Mouse (Mus musculus): ENCODE measurements around the gene Spata31d1c. TPM values are rescaled to one million over a fixed set of nuclear protein-coding genes. Genes with fewer than 3 reads are reported as not detected.

Spata31d1c gene
- polyA plus RNA-seq (2015; fragmentation: Nextera tagmentation; extraction: Ambion mirVana), result not detected in 2 replicates

DNA sequence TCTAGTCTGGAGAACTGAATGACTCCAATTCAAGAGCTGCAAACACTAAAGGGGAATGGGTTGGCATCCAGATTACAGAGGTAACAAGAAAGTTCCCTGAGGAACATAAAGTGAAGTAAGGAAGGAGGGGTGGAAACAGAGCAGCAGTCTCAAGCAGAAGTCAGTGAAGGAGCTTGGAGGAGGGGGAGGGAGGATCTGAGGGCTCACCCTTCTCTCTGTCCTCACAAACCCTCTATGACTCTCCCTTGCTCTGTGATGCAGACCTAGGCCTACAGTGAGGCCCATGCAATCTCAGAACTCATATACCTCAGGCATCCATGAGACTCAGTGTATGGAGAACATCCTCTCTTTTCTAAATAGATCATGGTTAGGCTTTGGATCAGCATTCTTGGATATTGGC is at the start of gene Spata31d1c:
TSS of gene Spata31d1c (plus strand) at position 301 of the 400 bp plus-strand sequence.
- no peak within 1 kb of the TSS for H3K9ac ChIP-seq
- no peaks in the 10 kb centered on the region for H3K9me3 ChIP-seq
- no peak within 1 kb of the TSS for H3K4me2 ChIP-seq (replicated peaks)
- no peak within 1 kb of the TSS for H3K4me3 ChIP-seq (replicated peaks)
- no peaks in the 10 kb centered on the region for H3K36me3 ChIP-seq
- no peaks in the 10 kb centered on the region for H3K27me3 ChIP-seq (replicated peaks)
- no peaks in the 10 kb centered on the region for H3K4me1 ChIP-seq (replicated peaks)
- no peak within 1 kb of the TSS for H3K27ac ChIP-seq
- no peak for ATAC-seq

DNA sequence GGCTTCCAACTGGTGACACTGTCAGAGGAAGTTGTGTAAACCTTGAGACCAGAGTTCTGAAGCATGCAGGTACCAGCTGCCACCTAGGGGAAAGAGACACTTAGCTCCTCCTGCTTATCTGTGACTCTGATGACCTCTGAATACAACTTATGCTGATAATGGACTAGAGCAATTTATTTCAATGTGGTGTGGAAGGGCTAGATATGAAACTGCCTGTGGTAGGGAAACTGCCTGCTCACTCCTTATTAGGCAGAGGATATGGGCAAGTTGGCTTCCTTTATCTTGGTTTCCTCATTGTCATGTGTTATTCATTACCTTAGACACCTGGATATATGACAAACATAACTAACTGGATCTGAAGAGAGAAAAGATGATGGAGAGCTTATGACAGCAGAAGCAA is 44.0 kb upstream of the Spata31d1c start:
- Histone ChIP-seq H3K9ac (no peak overlapping the region), H3K4me2 (replicated peaks) (no peak overlapping the region), H3K36me3 (no peaks in the 10 kb centered on the region), H3K9me3 (no peaks in the 10 kb centered on the region), H3K4me3 (replicated peaks) (no peak overlapping the region), H3K27ac (no peak overlapping the region), H3K27me3 (replicated peaks) (no peaks in the 10 kb centered on the region), H3K4me1 (replicated peaks) (no peaks in the 10 kb centered on the region)
- ATAC-seq, result no peak

DNA sequence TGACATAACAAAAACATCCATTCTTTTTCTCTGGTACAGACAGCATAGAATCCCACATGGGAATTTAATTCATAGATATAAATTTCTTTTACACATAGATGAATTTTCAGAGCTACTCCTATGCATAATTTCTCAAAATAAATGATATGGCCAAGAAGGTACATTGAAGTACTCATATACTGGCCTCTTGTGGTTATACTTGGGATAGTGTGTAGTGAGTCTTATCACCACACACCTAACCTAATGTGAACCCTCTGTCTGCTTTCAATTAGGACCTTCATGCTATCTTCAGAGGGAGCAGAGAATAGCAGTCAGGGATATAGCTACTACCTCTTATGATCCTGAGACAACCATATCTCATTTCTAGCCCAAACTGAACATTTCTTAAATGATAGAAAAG is 27.4 kb upstream of the Spata31d1c start:
- Histone ChIP-seq H3K27me3 (replicated peaks) (no peaks in the 10 kb centered on the region), H3K9me3 (no peaks in the 10 kb centered on the region), H3K4me3 (replicated peaks) (no peak overlapping the region), H3K9ac (no peak overlapping the region), H3K27ac (no peak overlapping the region), H3K4me2 (replicated peaks) (no peak overlapping the region), H3K36me3 (no peaks in the 10 kb centered on the region), H3K4me1 (replicated peaks) (no peaks in the 10 kb centered on the region)
- ATAC-seq, result no peak

DNA sequence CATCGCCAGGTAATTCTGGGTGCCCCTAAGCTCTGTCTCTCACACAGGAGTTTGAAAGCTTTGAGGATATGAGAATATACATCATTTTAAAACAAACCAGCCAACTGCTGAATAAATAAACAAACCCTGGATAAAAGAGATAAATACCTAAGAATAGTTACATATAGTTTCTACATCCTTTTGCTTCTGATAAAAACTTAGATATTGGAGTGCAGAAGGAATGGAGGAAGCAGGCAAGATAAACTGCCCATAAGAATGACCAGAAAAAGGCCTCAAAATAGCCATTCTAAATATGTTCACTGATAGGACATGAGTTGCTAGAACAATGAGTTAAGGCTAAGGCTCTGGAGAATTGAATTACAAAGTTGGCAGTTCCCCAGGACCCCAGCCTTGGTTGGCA is 26.1 kb upstream of the Spata31d1c start:
- H3K27ac ChIP-seq, result no peak overlapping the region
- no peak overlapping the region for H3K9ac ChIP-seq
- no peaks in the 10 kb centered on the region for H3K27me3 ChIP-seq (replicated peaks)
- H3K4me1 ChIP-seq (replicated peaks), result no peaks in the 10 kb centered on the region
- ATAC-seq, result no peak
- H3K36me3 ChIP-seq, result no peaks in the 10 kb centered on the region
- H3K4me3 ChIP-seq (replicated peaks), result no peak overlapping the region
- H3K9me3 ChIP-seq, result no peaks in the 10 kb centered on the region
- WGBS, result 86% methylated on average over 1 of the region's 1 CpGs
- no peak overlapping the region for H3K4me2 ChIP-seq (replicated peaks)

DNA sequence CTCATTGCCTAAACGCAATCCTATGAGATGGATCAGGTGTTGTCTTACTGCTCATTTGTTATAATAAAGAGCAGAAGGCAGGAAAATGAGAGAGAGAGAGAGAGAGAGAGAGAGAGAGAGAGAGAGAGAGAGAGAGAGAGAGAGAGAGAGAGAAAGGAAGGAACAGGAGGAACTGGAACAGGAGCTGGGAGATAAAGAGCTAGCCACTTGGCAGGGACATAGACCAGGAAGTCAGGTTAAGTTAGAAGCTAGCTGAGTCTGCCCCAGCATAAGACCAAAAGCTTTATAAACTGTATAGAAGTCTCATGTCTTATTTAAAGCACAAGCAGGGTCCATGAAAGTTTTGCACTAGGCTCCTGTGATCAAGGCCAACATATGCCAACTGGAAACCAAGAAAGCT is 24.9 kb upstream of the Spata31d1c start:
- Histone ChIP-seq H3K27me3 (replicated peaks) (no peaks in the 10 kb centered on the region), H3K4me1 (replicated peaks) (no peaks in the 10 kb centered on the region), H3K4me3 (replicated peaks) (no peak overlapping the region), H3K9me3 (no peaks in the 10 kb centered on the region), H3K36me3 (no peaks in the 10 kb centered on the region), H3K27ac (no peak overlapping the region), H3K4me2 (replicated peaks) (no peak overlapping the region), H3K9ac (no peak overlapping the region)
- WGBS, result 71% methylated on average over 1 of the region's 1 CpGs
- no peak for ATAC-seq

DNA sequence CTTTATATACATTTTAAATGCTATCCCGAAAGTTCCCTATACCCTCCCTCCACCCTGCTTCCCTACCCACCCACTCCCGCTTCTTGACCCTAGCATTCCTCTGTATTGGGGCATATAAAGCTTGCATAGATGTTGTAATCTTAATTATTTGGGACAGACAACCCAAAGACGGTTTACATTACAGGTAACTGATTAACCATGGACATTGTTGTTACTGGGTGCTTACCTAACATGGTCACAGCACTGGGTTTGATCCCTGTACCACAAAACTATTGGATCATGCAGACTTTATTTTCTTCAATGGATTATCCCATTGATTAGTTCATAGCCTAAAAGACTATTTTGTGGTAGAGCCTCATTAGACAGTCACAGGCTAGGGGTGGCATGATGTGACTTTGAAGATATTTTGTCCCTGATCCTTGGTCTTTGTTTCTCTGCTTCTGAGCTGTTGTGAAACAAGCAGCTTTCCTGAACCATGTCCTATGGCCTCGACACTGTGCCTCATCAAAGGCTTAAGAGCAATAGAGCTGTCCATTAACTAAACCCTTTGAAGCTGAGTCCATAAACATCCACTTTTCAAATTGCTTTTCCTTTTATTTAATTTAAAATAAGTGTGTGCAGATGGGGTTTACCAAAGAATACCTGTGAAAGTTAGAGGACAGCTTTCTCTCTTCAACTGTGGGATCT is 21.7 kb upstream of the Spata31d1c start:
- Histone ChIP-seq H3K27ac (no peak overlapping the region), H3K4me1 (replicated peaks) (no peaks in the 10 kb centered on the region), H3K4me3 (replicated peaks) (no peak overlapping the region), H3K9me3 (no peaks in the 10 kb centered on the region), H3K4me2 (replicated peaks) (no peak overlapping the region), H3K36me3 (no peaks in the 10 kb centered on the region), H3K27me3 (replicated peaks) (no peaks in the 10 kb centered on the region), H3K9ac (no peak overlapping the region)
- no peak for ATAC-seq
- WGBS, result 66% methylated on average over 4 of the region's 4 CpGs

DNA sequence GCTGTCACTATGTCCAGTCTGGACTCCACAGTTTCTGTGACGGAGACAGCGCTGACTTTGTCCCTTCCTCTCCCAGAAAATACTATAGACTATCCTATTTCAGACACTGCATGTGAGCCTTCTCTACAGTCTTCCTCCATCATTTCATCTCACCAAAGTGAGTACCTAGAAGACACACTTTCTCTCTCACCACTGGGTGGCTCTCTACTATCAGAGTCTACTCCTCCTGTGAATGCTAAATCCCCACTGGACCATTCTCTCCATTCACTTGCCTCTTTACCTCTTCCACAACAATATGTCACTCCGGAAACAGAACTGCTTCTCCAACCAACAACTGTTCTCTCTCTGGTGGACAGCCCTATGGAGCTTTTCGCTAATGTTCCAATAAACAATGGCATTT is 2.2 kb downstream of the Spata31d1c start:
- WGBS, result 68% methylated on average over 4 of the region's 4 CpGs
- H3K27ac ChIP-seq, result no peak overlapping the region
- H3K36me3 ChIP-seq, result no peaks in the 10 kb centered on the region
- H3K4me2 ChIP-seq (replicated peaks), result no peak overlapping the region
- H3K4me3 ChIP-seq (replicated peaks), result no peak overlapping the region
- H3K4me1 ChIP-seq (replicated peaks), result no peaks in the 10 kb centered on the region
- H3K9me3 ChIP-seq, result no peaks in the 10 kb centered on the region
- H3K27me3 ChIP-seq (replicated peaks), result no peaks in the 10 kb centered on the region
- no peak for ATAC-seq
- no peak overlapping the region for H3K9ac ChIP-seq

DNA sequence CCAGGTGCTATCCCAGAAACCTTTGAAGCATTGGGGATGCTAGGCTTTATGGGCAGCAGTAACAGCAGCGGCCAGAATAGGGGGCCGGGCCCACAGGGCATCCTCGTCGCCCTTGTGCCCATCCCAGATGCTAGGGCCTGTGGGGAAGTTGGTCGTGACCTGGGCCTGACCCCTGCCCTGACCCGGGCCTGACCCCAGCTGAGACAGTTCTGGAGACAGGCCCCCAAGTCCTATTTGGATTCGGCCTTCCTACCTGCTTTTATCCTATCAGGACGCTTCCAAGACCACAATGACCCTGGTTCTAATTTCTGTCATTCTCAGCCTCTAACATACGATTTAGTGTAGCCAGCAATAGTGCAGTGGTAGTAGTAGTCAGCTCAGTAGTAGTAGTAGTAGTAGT is 19.8 kb downstream of the Spata31d1c start, which contains the start of gene Prss47:
TSS of gene Prss47 (minus strand) at position 101 of the 400 bp plus-strand sequence.
- H3K27me3 ChIP-seq (replicated peaks), result no peaks in the 10 kb centered on the region
- 86% methylated on average over 9 of the region's 9 CpGs for WGBS
- H3K4me3 ChIP-seq (replicated peaks), result no peak within 1 kb of the TSS
- no peak within 1 kb of the TSS for H3K27ac ChIP-seq
- no peak within 1 kb of the TSS for H3K4me2 ChIP-seq (replicated peaks)
- ATAC-seq, result no peak
- no peaks in the 10 kb centered on the region for H3K9me3 ChIP-seq
- H3K4me1 ChIP-seq (replicated peaks), result no peaks in the 10 kb centered on the region
- H3K9ac ChIP-seq, result no peak within 1 kb of the TSS
- H3K36me3 ChIP-seq, result no peaks in the 10 kb centered on the region

DNA sequence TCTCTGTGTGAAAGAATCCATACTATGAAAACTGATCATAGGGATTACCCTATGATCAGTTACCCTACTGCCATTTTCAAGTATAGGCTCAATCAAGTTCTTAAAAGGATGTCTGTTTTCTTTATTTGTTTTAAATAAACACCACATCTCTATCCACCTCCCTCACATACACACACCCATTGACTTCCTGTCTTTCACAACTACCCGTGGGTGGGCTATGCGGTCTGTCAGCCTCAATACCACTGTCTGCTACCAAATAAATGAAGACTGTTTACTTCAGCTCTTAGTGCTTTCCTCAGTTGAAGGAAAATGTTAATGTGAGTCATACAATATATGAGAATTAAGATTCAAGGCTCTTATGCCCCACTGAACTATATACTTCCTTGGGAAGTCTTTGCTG is 37.1 kb downstream of the Spata31d1c start:
- Histone ChIP-seq H3K27ac (no peak overlapping the region), H3K36me3 (no peaks in the 10 kb centered on the region; the same call in 1 of the 2 replicates), H3K9ac (no peak overlapping the region), H3K4me2 (replicated peaks) (no peak overlapping the region), H3K27me3 (replicated peaks) (no peaks in the 10 kb centered on the region), H3K4me1 (replicated peaks) (no peaks in the 10 kb centered on the region), H3K4me3 (replicated peaks) (no peak overlapping the region), H3K9me3 (no peaks in the 10 kb centered on the region)
- no peak for ATAC-seq
- WGBS, result 77% methylated on average over 2 of the region's 2 CpGs

Other genes starting within 250 kb of the Spata31d1c start
- gene Cntnap3, start 129.1 kb upstream of the Spata31d1c start, polyA plus RNA-seq (2015; fragmentation: Nextera tagmentation; extraction: Ambion mirVana), result 0.97 and 1.2 TPM in 2 replicates
- not detected in 2 replicates for gene Spata31, start 115.7 kb upstream of the Spata31d1c start, polyA plus RNA-seq (2015; fragmentation: Nextera tagmentation; extraction: Ambion mirVana)
- gene Prss47, start 19.7 kb downstream of the Spata31d1c start, polyA plus RNA-seq (2015; fragmentation: Nextera tagmentation; extraction: Ambion mirVana), result not detected in 2 replicates
- 53.0 and 60.1 TPM in 2 replicates for gene Mfsd14b, start 79.9 kb downstream of the Spata31d1c start, polyA plus RNA-seq (2015; fragmentation: Nextera tagmentation; extraction: Ambion mirVana)
- not detected in 2 replicates for gene Olfr465-ps1, start 105.0 kb downstream of the Spata31d1c start, polyA plus RNA-seq (2015; fragmentation: Nextera tagmentation; extraction: Ambion mirVana)
- gene Olfr466, start 117.2 kb downstream of the Spata31d1c start, polyA plus RNA-seq (2015; fragmentation: Nextera tagmentation; extraction: Ambion mirVana), result not detected in 2 replicates
- 0.19 TPM in 1 of 2 replicates, not detected in the other for gene Nlrp4f, start 172.9 kb downstream of the Spata31d1c start, polyA plus RNA-seq (2015; fragmentation: Nextera tagmentation; extraction: Ambion mirVana)
- not detected in 2 replicates for gene Gm10775, start 226.5 kb downstream of the Spata31d1c start, polyA plus RNA-seq (2015; fragmentation: Nextera tagmentation; extraction: Ambion mirVana)
- gene Zfp369, start 245.8 kb downstream of the Spata31d1c start, polyA plus RNA-seq (2015; fragmentation: Nextera tagmentation; extraction: Ambion mirVana), result 8.1 and 9.4 TPM in 2 replicates